Mouse (Mus musculus) midbrain, embryonic 15.5 days (tissue): ENCODE results near the gene Cenpf. TPM values are rescaled to one million over a fixed set of nuclear protein-coding genes. Genes with fewer than 3 reads are reported as not detected.

Experiments used
- ATAC-seq: fragments of 200-750 bp; cut with Nextera tagmentation; replicated peaks from 2 replicates; pipeline ENCODE4 v1.8.0; 2017; ENCODE audit warnings: moderate TSS enrichment
- H3K27ac ChIP-seq: fragments of 300-500 bp; sonication (generic); 2 replicates; pipeline ENCODE4 v1.5.1; 2015; ENCODE audit warnings: mild to moderate bottlenecking, inconsistent platforms
- H3K27me3 ChIP-seq: fragments of 300-500 bp; sonication (generic); replicated peaks from 2 replicates; pipeline ENCODE4 v1.6.1; 2015; ENCODE audit warnings: inconsistent platforms
- H3K36me3 ChIP-seq: fragments of 300-500 bp; sonication (generic); replicated peaks from 2 replicates; pipeline ENCODE4 v1.6.1; 2015; ENCODE audit warnings: inconsistent platforms
- H3K4me1 ChIP-seq: fragments of 300-500 bp; sonication (generic); 2 replicates; pipeline ENCODE4 v1.6.1; 2015; ENCODE audit warnings: inconsistent platforms
- H3K4me2 ChIP-seq: fragments of 300-500 bp; sonication (generic); 2 replicates; pipeline ENCODE4 v1.6.1; 2015; ENCODE audit warnings: inconsistent platforms, mild to moderate bottlenecking, moderate library complexity
- H3K4me3 ChIP-seq: fragments of 300-500 bp; sonication (generic); 2 replicates; pipeline ENCODE4 v1.5.1; 2015; ENCODE audit warnings: mild to moderate bottlenecking, inconsistent platforms
- H3K9ac ChIP-seq: fragments of 300-500 bp; sonication (generic); 2 replicates; pipeline ENCODE4 v1.6.1; 2015; ENCODE audit warnings: mild to moderate bottlenecking, inconsistent platforms
- H3K9me3 ChIP-seq: fragments of 300-500 bp; sonication (generic); 2 replicates; pipeline ENCODE4 v1.6.1; 2016; ENCODE audit warnings: inconsistent platforms
- WGBS: fragments of 180-500 bp; shearing (Covaris S2); methylation state at CpG from one replicate; pipeline ENCODE4 v1.1.7; 2015; ENCODE audit warnings: mixed read lengths; 5-methylcytosine and 5-hydroxymethylcytosine counted together
- polyA plus RNA-seq: library from polyadenylated mRNA; unstranded; fragments of >200 nt; fragmentation: Nextera tagmentation; extraction: Ambion mirVana; gene quantifications from 2 replicates; pipeline ENCODE4 v1.2.1, GENCODE M21; 2015

Cenpf gene
- polyA plus RNA-seq, 1 experiment from 2014 or later = 12.0 TPM

DNA sequence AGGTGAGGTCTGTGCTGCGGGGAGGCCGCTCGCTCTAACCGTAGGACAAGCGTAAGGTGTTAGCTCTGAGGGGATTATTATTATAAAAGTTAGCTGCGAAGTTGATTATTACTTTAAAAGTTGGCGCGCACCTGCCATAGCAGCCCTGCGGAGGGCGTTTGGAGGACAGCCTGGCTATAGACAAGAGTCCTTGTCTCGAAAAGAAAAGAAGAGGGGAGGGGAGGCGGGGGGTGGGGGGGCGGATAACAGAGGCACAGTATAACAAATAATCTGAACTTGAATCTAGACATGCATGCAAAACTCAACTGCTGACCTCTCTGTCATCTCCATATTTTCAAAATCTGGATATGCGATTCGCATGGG lies 483 bp upstream of the Cenpf start:
- H3K4me2 ChIP-seq = peak overlapping the region; percentile 86
- no peak overlapping the region for H3K27ac ChIP-seq
- no peaks in the 10 kb centered on the region for H3K36me3 ChIP-seq
- no peak for ATAC-seq
- peak overlapping the region; percentile 56 for H3K4me3 ChIP-seq
- WGBS = under 1% methylated on average over 15 of the region's 15 CpGs
- no peak overlapping the region for H3K9ac ChIP-seq
- H3K9me3 ChIP-seq = no peaks in the 10 kb centered on the region
- H3K4me1 ChIP-seq = peaks cover 16% of the 10 kb centered on the region
- H3K27me3 ChIP-seq = no peaks in the 10 kb centered on the region

DNA sequence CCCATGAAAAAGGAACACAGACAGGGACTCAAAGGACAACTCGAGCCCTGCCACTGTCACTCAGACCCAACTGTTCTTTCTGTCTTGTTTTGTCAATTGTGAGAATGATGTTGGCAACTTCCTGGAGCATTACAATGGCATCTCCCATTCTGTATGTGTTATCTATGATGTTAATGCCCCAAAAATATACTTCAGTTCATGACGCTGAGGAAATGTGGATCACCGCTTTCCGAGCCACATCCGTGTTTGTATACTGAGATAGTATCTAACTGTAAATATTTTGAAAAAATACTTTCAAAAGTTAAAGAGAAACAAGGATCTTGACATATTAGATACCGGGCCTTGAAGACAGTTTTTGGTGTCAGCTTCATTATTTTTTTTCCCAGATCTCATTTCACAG lies 1.9 kb downstream of the Cenpf start:
- Histone ChIP-seq H3K27me3 (no peaks in the 10 kb centered on the region), H3K9me3 (no peaks in the 10 kb centered on the region), H3K4me2 (no peak overlapping the region), H3K9ac (no peak overlapping the region), H3K4me3 (no peak overlapping the region), H3K27ac (no peak overlapping the region), H3K36me3 (no peaks in the 10 kb centered on the region), H3K4me1 (peaks cover 16% of the 10 kb centered on the region)
- no peak for ATAC-seq
- 90% methylated on average over 6 of the region's 6 CpGs for WGBS

DNA sequence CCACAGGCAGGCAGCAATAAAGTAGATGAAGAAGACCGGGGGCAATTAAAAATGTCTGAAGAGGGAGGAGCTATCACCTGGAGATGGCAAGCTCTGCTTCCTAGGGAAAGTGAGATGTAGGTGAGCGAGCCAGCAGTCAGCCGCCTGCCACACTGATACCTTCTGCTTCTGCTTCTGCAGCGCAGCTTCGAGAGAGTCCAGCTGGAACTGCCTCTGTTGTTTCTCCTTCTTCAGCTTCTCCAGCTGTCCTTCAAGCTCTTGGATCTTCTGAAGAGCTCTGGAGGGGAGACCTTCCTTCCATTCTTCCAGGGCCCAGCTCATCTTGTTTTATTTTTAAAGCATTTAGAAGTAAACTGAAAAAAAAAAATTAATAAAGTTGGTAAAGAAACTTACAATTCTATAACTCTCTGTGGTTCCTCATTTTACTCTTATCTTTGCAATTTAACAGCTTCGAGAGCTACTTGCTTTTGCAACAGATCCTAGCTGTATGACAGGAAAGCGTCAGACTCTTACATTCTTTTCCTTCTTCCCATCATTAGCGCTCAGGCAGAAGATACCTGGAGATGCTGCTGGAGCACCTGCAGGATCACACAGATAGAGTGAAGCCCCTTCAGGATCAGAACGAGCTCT lies 3.0 kb downstream of the Cenpf start:
- Histone ChIP-seq H3K4me3 (no peak overlapping the region), H3K27me3 (no peaks in the 10 kb centered on the region), H3K4me2 (no peak overlapping the region), H3K27ac (no peak overlapping the region), H3K9me3 (no peaks in the 10 kb centered on the region), H3K9ac (no peak overlapping the region), H3K36me3 (no peaks in the 10 kb centered on the region), H3K4me1 (peaks cover 16% of the 10 kb centered on the region)
- no peak for ATAC-seq
- 94% methylated on average over 9 of the region's 9 CpGs for WGBS

DNA sequence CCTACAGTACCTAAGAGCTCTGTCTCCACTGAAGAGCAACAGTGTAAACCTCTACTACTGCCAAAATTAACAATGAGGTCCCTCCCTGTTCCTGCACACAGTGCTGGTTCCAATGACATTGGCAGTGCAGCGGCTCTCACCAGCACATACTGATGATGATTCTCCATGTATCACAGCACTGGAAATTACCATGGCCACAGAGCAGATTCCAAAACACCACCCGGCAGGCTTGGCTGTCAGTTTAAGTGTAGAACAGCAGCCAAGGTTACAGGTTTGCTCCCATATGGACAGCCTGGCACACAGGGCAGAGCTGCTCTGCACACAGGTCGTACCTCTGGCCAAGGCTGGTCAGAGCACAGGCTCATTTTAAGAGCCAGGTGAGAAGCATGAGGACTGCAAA lies 8.3 kb downstream of the Cenpf start:
- H3K4me3 ChIP-seq = no peak overlapping the region
- no peak overlapping the region for H3K27ac ChIP-seq
- H3K9ac ChIP-seq = no peak overlapping the region
- H3K36me3 ChIP-seq = no peaks in the 10 kb centered on the region
- no peaks in the 10 kb centered on the region for H3K9me3 ChIP-seq
- no peaks in the 10 kb centered on the region for H3K27me3 ChIP-seq
- WGBS = 96% methylated on average over 3 of the region's 3 CpGs
- no peak overlapping the region for H3K4me2 ChIP-seq
- H3K4me1 ChIP-seq = no peaks in the 10 kb centered on the region
- no peak for ATAC-seq

DNA sequence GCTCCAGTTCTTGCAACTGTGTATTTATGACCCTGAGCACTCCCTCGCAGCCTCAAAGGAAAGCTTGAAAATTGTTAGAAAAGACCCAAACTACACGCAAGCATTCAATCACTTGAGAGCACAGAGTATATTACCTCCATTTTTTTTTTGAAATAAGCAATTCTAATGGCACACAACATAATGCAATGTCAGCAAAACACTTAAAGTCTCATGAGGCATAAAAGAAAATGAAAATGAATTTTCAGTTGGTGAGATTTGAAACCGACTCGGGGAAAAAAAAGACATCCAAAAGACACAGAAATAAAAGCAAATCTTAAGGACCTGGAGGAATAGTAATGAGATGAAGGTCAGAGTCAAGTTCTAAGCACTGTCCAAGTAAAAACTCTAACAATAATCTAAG lies 11.9 kb downstream of the Cenpf start:
- ATAC-seq = no peak
- H3K4me2 ChIP-seq = no peak overlapping the region
- WGBS = 88% methylated on average over 4 of the region's 4 CpGs

GRCm38 (mm10) chr1:189675421-189675820 lies 12.5 kb downstream of the Cenpf start:
- no peaks in the 10 kb centered on the region for H3K9me3 ChIP-seq
- H3K4me1 ChIP-seq = no peaks in the 10 kb centered on the region
- no peak overlapping the region for H3K4me2 ChIP-seq
- H3K27ac ChIP-seq = no peak overlapping the region
- H3K9ac ChIP-seq = no peak overlapping the region
- H3K27me3 ChIP-seq = no peaks in the 10 kb centered on the region
- WGBS = 92% methylated on average over 1 of the region's 1 CpGs
- no peak for ATAC-seq
- H3K36me3 ChIP-seq = no peaks in the 10 kb centered on the region
- H3K4me3 ChIP-seq = no peak overlapping the region

More for the DNA sequence above, 11.9 kb downstream of the Cenpf start:
- Histone ChIP-seq H3K27me3 (no peaks in the 10 kb centered on the region), H3K36me3 (no peaks in the 10 kb centered on the region), H3K4me3 (no peak overlapping the region), H3K27ac (no peak overlapping the region), H3K9ac (no peak overlapping the region), H3K4me1 (no peaks in the 10 kb centered on the region), H3K9me3 (no peaks in the 10 kb centered on the region)

GRCm38 (mm10) chr1:189665966-189666365 lies 21.9 kb downstream of the Cenpf start:
- 85% methylated on average over 3 of the region's 3 CpGs for WGBS
- no peaks in the 10 kb centered on the region for H3K27me3 ChIP-seq
- ATAC-seq = no peak
- H3K4me3 ChIP-seq = no peak overlapping the region
- H3K9me3 ChIP-seq = no peaks in the 10 kb centered on the region
- H3K9ac ChIP-seq = no peak overlapping the region
- no peaks in the 10 kb centered on the region for H3K4me1 ChIP-seq
- H3K36me3 ChIP-seq = no peaks in the 10 kb centered on the region
- H3K27ac ChIP-seq = no peak overlapping the region
- H3K4me2 ChIP-seq = no peak overlapping the region

DNA sequence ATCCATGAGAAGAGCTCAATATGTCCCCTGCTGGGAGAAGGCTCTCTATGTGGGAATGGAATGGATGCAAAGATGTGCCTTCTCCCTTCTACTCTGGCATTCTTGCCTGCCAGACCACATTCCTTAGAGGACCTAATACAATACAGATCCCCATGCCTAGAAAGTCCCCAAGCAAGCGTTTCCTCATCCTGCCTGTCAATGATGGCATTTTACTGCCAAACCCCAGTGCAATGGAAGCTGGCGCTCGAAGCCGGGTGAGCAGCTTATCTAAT lies 23.1 kb downstream of the Cenpf start:
- no peaks in the 10 kb centered on the region for H3K27me3 ChIP-seq
- WGBS = 76% methylated on average over 4 of the region's 4 CpGs
- no peak for ATAC-seq
- no peaks in the 10 kb centered on the region for H3K9me3 ChIP-seq
- no peaks in the 10 kb centered on the region for H3K36me3 ChIP-seq
- H3K27ac ChIP-seq = no peak overlapping the region
- no peak overlapping the region for H3K4me2 ChIP-seq
- no peaks in the 10 kb centered on the region for H3K4me1 ChIP-seq
- H3K4me3 ChIP-seq = no peak overlapping the region
- no peak overlapping the region for H3K9ac ChIP-seq

DNA sequence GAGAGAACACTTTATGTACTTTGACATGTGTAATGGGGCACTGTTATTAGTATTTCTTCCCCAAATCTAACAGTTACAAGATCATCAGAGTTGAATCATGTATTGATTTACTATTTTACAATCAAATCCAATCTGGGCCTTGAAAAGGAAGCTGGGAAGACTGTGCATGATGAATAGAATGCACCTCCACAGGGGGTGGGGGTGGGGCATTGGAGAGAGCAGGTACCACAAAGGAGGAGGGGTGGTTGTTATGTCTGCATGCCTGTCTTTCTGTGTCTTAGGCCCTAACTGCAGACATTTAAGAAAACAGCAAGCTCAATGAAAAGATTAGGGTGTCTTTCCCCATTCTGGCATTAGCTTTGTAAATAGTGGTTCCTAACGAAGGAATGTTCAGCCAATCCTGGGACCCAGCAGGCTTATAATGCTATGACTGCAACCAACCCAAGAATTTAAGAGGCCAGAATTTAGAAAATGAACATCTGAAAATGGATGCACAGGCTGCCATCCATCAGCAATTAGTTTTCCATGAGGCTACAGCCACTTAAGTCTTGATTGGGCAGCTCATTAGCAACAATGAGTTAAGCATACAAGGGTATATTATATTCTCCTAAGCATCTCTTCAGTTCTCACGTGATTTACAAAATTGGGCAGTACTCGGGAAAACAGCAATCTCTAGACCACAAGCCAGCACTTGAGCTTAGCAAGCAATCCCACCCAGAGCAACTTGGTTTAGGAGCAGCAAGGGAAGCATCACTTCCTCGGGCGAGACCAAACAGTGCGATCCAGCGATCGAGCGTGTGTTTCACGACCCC lies 23.6 kb downstream of the Cenpf start:
- Histone ChIP-seq H3K27me3 (no peaks in the 10 kb centered on the region), H3K4me3 (no peak overlapping the region), H3K27ac (no peak overlapping the region), H3K4me2 (no peak overlapping the region), H3K9ac (no peak overlapping the region), H3K4me1 (no peaks in the 10 kb centered on the region), H3K9me3 (no peaks in the 10 kb centered on the region), H3K36me3 (no peaks in the 10 kb centered on the region)
- WGBS = 71% methylated on average over 10 of the region's 10 CpGs
- ATAC-seq = no peak

DNA sequence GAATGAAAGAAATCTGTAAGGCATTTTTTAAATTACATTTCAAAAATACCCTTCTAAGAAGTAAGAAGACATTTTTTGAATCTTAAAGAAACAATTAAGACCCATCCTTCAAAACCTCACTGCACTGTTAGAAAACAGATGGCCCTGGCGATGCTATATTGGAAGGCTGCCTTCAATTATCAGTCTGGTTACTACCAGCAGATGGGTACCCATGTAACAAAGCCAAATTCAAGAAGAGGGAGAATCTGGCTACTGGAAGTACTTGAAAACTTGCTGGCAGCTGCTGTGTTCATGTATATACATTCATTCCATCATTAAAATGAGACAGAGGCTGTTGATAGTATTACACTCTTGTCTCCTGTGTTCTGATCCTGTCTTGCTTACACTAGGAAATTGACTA lies 24.4 kb downstream of the Cenpf start:
- ATAC-seq = no peak
- Histone ChIP-seq H3K27ac (no peak overlapping the region), H3K9ac (no peak overlapping the region), H3K4me2 (no peak overlapping the region), H3K9me3 (no peaks in the 10 kb centered on the region), H3K4me1 (no peaks in the 10 kb centered on the region), H3K27me3 (no peaks in the 10 kb centered on the region), H3K36me3 (no peaks in the 10 kb centered on the region), H3K4me3 (no peak overlapping the region)
- WGBS = 93% methylated on average over 1 of the region's 1 CpGs

DNA sequence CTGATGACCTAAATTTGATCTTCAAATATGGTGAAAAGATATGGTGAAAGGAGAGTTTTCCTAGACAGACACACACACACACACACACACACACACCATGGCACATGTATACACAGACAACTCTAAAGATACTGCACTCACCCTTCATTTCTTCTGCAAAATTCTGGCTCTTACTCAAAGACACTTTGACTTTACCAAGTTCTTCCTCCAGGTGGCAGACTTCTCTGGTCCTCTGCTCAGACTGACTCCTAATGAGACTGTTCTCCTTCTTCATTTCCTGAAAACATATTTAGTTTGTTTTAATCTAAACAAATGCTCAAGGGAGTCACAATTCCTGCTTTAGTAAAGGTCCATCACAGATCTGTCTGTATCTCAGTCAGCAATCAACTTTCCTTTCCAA lies 26.0 kb downstream of the Cenpf start:
- ATAC-seq = no peak
- Histone ChIP-seq H3K4me1 (no peaks in the 10 kb centered on the region), H3K9me3 (no peaks in the 10 kb centered on the region), H3K9ac (no peak overlapping the region), H3K4me3 (no peak overlapping the region), H3K4me2 (no peak overlapping the region), H3K27ac (no peak overlapping the region), H3K36me3 (no peaks in the 10 kb centered on the region), H3K27me3 (no peaks in the 10 kb centered on the region)

DNA sequence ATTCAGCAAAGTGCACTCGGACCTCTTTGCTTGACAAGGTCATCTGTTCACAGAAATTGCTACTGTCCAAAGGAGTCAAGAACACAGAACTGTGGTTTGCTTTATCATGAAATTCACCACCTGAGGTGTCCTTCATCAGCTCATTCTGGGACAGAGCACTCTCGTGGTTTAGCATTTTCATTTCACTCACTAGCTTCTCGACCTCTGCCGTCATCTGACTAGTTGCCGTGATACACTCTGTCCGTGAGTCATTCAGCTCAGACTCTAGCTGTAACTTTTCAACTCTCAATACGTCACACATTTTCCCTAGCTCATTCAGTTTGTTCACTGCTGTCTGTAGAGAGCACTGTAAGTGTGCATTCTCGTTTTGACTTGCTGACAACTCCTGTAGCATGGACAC lies 30.5 kb downstream of the Cenpf start:
- H3K27me3 ChIP-seq = no peaks in the 10 kb centered on the region
- no peak for ATAC-seq
- no peak overlapping the region for H3K4me2 ChIP-seq
- H3K4me3 ChIP-seq = no peak overlapping the region
- no peaks in the 10 kb centered on the region for H3K36me3 ChIP-seq
- no peaks in the 10 kb centered on the region for H3K4me1 ChIP-seq
- no peak overlapping the region for H3K27ac ChIP-seq
- no peak overlapping the region for H3K9ac ChIP-seq
- H3K9me3 ChIP-seq = no peaks in the 10 kb centered on the region
- 90% methylated on average over 8 of the region's 8 CpGs for WGBS

GRCm38 (mm10) chr1:189653746-189654145 lies 34.1 kb downstream of the Cenpf start:
- H3K4me1 ChIP-seq = no peaks in the 10 kb centered on the region
- 88% methylated on average over 3 of the region's 3 CpGs for WGBS
- H3K4me2 ChIP-seq = no peak overlapping the region
- ATAC-seq = no peak
- H3K9me3 ChIP-seq = no peaks in the 10 kb centered on the region
- no peaks in the 10 kb centered on the region for H3K36me3 ChIP-seq
- H3K27me3 ChIP-seq = no peaks in the 10 kb centered on the region
- H3K4me3 ChIP-seq = no peak overlapping the region
- no peak overlapping the region for H3K9ac ChIP-seq
- H3K27ac ChIP-seq = no peak overlapping the region
